Mouse (Mus musculus) induced T-regulatory cell, adult 2 months (primary cell): ENCODE results near the gene Gm20388.
A peak's percentile ranks its signal among the peaks of the same experiment; 100 is the strongest.
"Not testable (repeated sequence)": the region's sequence is repeated elsewhere in the genome, so short reads cannot be mapped to it uniquely, and the experiment has no call there.

Experiments used
- DNase-seq: peaks from one replicate; pipeline ENCODE4 v3.0.0-alpha.2; 2012; ENCODE audit warnings: low read depth

The Gm20388 gene

DNA sequence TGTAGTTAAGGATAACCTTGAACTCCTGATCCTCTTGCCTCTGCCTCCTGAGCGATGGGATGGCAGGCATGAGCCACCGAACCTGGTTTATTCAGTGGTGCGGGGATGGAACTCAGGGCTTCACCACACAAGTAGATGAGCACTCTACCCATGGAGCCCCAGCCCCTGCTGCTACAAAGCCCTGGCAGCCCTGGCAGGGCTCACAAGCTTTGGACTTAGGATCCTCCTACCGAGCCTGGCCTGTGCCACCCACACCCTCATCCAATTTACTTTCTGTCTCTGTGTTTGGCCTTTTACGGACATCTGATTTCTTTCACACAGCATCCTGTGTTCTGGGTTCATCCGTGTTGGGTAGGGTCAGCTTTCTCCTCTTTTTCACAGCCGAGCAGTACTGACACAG lies 406.1 kb downstream of the Gm20388 start:
- no peak for DNase-seq

DNA sequence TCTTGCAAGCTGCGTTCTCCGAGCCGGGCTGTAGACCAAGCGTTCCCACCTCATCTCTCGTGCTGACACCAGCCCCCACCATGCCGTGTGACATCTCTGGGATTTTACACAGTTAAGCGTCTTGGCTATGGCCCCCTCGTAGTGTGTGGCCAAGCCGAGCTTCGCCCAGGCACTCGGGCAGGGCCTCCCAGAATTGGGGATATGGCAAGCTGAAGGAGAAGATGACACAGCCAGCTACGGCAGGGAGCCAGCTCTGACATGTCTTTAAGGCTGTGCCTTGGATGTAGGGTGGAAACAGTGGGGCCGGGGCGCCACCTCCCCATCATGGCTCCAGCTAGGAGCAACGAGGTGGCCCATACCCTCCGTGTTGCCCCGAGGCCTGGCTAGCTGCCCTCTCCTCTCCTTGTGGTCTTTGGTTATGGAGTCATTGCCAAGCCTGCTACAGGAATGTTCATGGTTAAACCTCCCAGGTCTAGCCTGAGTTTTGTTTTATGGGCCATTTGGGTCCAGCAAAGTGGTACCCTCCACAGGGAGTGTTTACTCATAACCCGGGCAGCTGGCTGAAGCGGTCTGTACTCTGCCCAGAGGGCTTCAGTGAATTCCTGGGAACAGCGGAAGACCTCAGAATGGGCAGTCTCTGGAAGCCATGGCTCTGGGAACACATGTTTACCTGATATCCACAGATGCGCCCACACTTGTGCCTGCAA lies 406.6 kb downstream of the Gm20388 start:
- no peak for DNase-seq

DNA sequence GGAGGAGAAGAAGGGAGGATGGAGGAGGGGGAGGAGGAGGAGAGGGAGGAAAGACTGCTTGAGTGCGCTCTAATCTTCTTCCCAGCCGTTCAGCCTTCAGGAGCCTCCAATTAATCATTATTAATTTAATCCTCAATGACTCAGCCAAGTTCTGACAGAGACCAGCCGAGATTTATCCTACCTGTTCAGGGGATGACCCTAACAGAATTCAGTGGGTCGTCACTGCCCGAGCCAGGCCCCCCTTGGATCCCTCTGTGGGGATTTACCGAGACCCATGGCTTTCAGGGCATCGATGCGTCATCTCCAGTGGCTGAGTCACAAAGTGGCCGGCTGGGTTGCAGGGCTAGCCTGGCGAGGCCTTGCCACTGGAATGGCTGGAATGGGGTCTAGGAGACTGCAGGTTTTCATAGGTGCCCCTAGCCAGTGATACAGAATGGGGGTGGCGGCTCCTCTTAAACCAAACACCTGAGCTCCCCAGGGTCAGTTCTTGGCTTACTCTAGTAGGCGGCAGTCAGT lies 407.9 kb downstream of the Gm20388 start:
- no peak for DNase-seq

DNA sequence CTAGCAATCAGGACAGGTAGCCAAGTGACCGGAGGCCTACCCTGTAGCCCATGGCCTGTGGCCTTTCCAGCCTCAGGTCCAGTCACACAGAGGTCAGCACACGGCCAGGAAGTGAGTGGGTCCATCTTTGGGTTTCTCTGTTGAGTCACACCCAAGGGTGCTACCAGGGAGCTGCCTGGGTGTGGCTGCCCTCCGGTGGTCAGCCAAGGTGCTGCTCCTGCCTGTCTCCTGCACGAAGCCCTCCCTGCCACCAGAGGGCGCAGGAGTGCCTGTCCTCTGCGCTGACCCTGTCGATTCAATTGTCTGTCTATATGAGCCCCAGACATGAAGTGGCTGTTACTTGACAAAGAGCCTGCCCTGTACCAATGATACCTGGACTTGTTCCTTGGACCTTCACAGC lies 408.8 kb downstream of the Gm20388 start:
- peak; percentile 88 for DNase-seq

GRCm38 (mm10) chr8:120320146-120320545 lies 409.5 kb downstream of the Gm20388 start:
- DNase-seq, result no peak

- peak; percentile 81 for DNase-seq
These were observed 411.1 kb downstream of the Gm20388 start for GRCm38 (mm10) chr8:120321724-120322123.

GRCm38 (mm10) chr8:120322956-120323448 lies 412.4 kb downstream of the Gm20388 start:
- no peak for DNase-seq

- DNase-seq, result no peak
These were observed 413.9 kb downstream of the Gm20388 start for GRCm38 (mm10) chr8:120324555-120324954.

GRCm38 (mm10) chr8:120325172-120325767 lies 414.6 kb downstream of the Gm20388 start:
- no peak for DNase-seq

- peak; percentile 64 for DNase-seq
These were observed 416.5 kb downstream of the Gm20388 start for GRCm38 (mm10) chr8:120327131-120327554.

GRCm38 (mm10) chr8:120328361-120329022 lies 417.9 kb downstream of the Gm20388 start:
- no peak for DNase-seq

DNA sequence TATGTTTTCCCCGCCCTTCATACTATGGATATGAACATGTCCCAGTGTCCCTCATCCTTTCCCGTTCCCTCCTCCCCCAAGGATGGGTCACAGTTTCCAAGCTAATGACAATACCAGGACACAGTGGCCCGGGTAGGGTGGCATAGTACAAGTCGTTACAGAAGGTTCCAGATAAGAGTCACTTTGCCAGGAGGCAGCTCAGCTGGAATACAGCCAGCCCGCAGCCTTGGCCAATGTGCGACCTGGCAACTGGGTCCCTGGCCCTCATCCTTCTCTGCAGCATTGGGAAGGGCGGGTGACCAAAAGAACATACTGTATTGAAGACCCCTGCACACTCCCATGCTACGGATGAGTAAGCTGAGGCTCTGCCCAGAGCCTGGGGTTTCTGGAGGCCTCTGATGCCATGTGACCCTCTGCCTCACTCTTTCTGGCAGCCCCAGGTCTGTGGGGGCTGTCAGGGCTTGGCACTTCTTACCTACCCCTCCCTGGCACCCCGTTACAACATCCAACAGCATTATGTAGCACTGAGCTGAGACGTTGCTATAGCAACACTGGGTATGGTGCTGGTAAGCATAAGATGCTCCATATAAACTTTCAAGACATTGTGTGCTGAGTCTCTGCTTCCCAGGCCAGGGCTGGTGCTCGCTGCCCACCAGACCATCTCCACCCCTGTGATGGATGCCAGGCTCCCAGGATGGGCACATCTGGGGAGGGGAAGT lies 418.5 kb downstream of the Gm20388 start:
- no peak for DNase-seq

DNA sequence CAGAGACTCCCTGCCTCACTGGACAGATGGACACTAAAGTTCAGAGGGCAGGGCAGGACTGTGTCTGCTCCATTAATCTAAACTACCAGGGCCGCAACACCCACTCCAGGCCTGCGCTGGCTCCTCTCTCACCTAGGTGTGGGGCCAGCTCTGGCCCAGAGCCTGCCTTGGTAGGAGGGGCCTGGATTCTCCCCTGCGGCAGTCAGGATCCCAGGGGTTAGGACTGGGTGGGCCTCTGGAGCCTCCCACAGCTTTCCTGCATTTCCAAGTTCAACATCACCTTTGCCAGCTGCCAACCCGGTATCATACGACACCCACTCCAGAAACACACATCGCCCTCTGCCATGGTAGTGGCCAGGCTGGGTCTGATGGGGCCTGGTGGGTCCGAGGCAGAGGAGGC lies 420.4 kb downstream of the Gm20388 start:
- DNase-seq, result no peak

GRCm38 (mm10) chr8:120332379-120333229 lies 422.0 kb downstream of the Gm20388 start:
- peak; percentile 89 for DNase-seq

DNA sequence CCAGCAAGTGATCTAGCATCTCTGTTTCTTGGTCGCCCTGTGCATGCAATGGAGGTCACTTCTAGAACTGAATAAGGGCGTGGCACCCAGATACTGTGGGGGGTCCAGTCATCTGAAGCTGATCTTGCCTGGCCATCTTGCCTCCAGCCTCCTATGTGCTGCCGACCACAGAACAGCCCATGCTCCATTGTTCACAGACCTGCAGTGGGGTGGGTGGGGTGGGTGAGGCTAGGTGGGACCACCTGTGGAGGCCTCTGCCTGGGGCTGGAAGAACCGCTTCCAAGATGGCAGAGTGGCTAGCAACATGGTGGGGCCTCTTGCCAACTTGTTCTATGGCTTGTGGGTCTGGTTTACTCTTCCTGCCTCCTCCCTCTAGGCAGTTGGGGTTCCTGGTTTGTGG lies 423.0 kb downstream of the Gm20388 start:
- no peak for DNase-seq

GRCm38 (mm10) chr8:120334261-120334660 lies 423.6 kb downstream of the Gm20388 start:
- not testable (repeated sequence) for DNase-seq

GRCm38 (mm10) chr8:120334878-120335261 lies 424.2 kb downstream of the Gm20388 start:
- DNase-seq, result no peak

DNA sequence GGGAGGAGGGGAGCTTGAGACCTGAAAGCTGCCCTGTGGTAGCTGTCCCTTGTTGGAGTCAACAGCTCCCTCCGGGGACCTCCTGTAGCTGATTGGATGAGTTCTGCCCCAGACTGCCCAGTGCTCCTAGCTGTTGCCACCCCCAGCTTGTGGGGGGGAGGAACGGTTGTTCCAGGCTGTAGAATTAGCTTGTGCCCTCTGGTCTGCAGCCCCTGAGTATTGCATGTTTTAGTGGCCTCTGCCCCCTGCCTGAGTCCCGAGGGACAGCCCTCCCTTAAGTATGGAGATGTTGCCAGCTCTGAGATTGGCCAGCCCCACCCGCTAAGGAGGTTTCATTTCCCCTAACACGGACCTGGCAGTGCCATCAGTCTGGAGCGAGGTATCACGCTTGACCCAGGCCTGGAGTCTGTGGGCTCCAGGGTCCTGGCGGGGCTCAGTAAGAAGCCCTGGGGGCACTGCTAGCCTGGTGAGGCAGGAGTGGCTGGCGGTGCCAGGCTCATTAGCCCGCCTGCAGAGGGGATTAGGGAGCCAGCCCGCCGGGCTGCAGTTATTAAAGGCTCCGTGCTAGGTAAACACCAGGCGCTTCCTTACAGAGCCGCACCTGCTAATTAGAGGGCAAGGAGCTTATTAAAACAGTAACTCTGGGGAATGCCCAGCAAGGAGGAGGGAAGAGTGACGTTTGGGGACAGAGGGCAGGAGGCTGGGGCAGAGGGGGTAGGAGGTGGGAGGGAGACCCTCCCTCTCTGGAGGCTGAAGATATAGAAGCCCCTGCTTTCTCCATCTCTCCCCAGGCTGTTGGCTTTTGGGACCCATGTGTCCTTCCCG lies 424.8 kb downstream of the Gm20388 start:
- peak; percentile 52 for DNase-seq

DNA sequence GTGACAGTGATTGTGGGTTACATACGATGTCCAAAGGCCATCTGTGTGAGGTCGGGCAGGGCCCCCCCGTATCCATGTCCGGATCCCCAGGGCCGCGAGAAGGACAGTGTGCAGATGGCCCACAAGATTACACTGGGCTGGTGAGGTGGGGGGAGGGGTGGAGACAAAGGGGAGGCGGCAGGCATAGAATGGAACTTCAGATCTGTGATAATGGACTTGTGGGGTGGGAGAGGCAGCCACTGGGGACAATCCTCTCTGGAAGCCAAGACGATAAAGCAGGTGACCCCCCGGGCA lies 425.4 kb downstream of the Gm20388 start:
- DNase-seq, result peak; percentile 38

DNA sequence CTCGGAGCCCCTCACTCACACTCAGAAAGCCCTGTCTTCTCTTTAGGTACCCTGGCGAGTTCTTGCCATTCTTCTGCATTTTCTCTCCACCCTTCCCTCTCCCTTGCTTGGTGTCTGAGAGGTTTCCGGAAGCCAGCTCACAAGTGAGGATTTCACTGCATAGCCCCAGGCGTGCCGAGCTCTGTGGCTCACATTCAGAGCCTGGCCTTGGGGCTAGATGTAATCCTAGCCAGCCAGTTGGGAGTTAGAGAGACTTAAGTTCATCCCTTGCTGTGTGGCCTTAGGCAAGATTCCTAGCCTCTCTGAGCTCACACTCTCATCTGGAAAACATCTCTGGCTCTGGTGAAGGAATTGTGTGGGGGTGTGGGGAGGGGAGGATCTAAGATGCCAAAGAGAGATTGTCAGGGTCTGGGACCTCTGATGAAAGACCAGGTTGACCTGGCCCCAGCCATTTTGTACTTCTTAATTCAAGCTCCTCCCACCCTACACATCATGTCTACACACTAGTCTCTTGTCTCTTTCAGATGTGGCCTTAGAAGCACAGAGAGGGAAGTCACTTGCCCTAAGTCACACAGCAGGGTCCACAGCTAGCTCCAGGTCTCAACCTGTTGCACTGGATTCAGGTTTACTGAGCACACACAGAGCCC lies 426.4 kb downstream of the Gm20388 start:
- DNase-seq, result peak; percentile 43
